Mouse (Mus musculus) kidney, adult 2 months (tissue): ENCODE data around the gene Lrrc57. TPM values are rescaled to one million over a fixed set of nuclear protein-coding genes. Genes with fewer than 3 reads are reported as not detected.

Experiments used
- DNase-seq: peaks from one replicate; pipeline ENCODE4 v3.0.0; 2021
- H3K27ac ChIP-seq: fragments of 200-500 bp; 2 replicates; pipeline ENCODE4 v1.5.1; 2012; ENCODE audit warnings: low read depth, low read length, control low read depth, inconsistent platforms; ENCODE audit not compliant: insufficient read depth
- H3K27me3 ChIP-seq: fragments of 200-500 bp; replicated peaks from 2 replicates; pipeline ENCODE4 v1.6.1; 2012; ENCODE audit warnings: mild to moderate bottlenecking, moderate library complexity, low read length, inconsistent platforms; ENCODE audit not compliant: control insufficient read depth, insufficient read depth
- H3K36me3 ChIP-seq: fragments of 200-500 bp; 2 replicates; pipeline ENCODE4 v1.6.1; 2012; ENCODE audit warnings: mild to moderate bottlenecking, moderate library complexity, low read length, inconsistent platforms; ENCODE audit not compliant: control insufficient read depth, insufficient read depth
- H3K4me1 ChIP-seq: fragments of 200-500 bp; 2 replicates; pipeline ENCODE4 v1.6.1; 2011; ENCODE audit warnings: low read length; ENCODE audit not compliant: control insufficient read depth, insufficient read depth
- H3K4me3 ChIP-seq: fragments of 200-500 bp; 2 replicates; pipeline ENCODE4 v1.5.1; 2011; ENCODE audit warnings: mild to moderate bottlenecking, low read depth, low read length, control low read depth; ENCODE audit not compliant: insufficient read depth
- CTCF ChIP-seq: fragments of 200-500 bp; conservative IDR thresholded peaks from 2 replicates; pipeline ENCODE4 v1.5.1; 2011; ENCODE audit warnings: low read depth, mild to moderate bottlenecking, control low read depth, low read length, moderate library complexity, mixed read lengths; ENCODE audit not compliant: insufficient read depth, insufficient read length
- POLR2A ChIP-seq: fragments of 200-500 bp; IDR thresholded peaks from one replicate; pipeline ENCODE4 v1.6.1; 2011; ENCODE audit warnings: low read depth, low read length, control low read depth
- WGBS: fragments of 180-500 bp; shearing (Covaris S2); methylation state at CpG from one replicate; pipeline ENCODE4 v1.1.7; 2018; 5-methylcytosine and 5-hydroxymethylcytosine counted together
- polyA plus RNA-seq: library from polyadenylated mRNA; depleted of rRNA; stranded (reverse); fragments of >200 nt; gene quantifications from 2 replicates; pipeline ENCODE4 v1.2.3, GENCODE M21; 2012; rRNA removed

Gene Lrrc57
- polyA plus RNA-seq, 1 experiment: 10.6 TPM

DNA sequence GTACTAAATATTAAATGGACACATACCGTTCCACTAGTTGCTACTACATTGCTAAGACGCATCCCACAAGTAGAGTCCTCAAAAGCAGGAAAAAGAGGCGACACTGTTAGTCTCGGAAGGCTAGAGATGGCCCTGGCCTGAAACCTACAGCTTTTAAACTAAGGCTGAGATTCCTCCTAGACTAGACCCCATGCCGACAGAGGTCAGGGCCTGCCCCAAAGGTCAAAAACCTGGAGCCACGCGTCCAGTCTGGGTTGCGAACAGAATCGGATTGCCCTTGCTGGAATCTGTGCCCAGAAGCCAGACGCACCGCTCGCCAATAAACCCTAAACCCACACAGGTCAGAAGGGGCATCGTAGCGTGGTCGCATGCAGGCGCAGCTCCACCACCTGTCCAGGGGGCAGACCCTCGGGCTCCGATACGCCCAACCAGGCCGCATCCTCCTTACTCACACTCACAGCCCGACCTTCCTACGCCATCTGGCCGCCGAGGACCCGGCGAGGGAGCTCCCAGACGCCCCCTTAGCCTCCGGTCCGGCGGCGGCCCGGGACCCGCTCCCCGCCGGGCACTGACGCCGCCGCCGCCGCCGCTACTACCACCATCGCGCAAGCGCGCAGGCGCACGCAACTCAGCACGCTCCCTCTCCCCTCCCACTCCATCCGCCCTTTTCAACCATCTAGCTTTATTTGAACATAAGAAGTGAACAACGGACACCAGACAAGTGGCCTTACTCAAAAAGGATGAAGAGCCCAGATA lies 45.9 kb downstream of the Lrrc57 start, which contains the start of gene Zfp106:
Zfp106 (minus strand) TSS at position 609 of the 756 bp plus-strand sequence.
- DNase-seq: peak; percentile 95
- Histone ChIP-seq H3K36me3 (no peaks in the 10 kb centered on the region), H3K27ac (peak within 1 kb of the TSS; percentile 54), H3K4me3 (peak within 1 kb of the TSS; percentile 71), H3K27me3 (no peaks in the 10 kb centered on the region), H3K4me1 (peaks cover 5% of the 10 kb centered on the region; the same call in 1 of the 2 replicates)
- TF ChIP-seq CTCF (no peak), POLR2A (no peak)
- under 1% methylated on average over 50 of the region's 50 CpGs for WGBS

DNA sequence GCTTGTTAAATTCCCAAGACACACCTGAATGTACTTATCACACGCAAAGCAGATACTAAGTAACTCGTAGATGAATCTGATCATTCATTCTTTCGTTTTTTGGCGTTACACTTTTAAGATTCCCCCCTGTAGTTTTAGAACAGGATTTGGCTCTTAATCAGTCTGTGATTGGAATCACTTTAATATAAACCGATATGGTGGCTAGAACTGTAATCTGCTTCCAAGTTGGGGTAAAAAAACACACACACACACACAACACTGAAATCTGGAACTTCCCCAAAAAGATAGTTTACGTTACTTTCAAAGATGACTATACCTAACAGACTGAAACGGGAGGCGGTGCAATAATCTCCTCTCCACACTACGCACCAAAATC lies 46.5 kb downstream of the Lrrc57 start:
- Histone ChIP-seq H3K4me1 (peaks cover 7% of the 10 kb centered on the region; the same call in 1 of the 2 replicates), H3K27ac (no peak overlapping the region; the same call in 1 of the 2 replicates), H3K36me3 (no peaks in the 10 kb centered on the region), H3K27me3 (no peaks in the 10 kb centered on the region), H3K4me3 (peak overlapping the region; percentile 71; the same call in 1 of the 2 replicates)
- no peak for TF ChIP-seq CTCF
- no peak for TF ChIP-seq POLR2A
- no peak for DNase-seq
- 22% methylated on average over 9 of the region's 9 CpGs for WGBS

DNA sequence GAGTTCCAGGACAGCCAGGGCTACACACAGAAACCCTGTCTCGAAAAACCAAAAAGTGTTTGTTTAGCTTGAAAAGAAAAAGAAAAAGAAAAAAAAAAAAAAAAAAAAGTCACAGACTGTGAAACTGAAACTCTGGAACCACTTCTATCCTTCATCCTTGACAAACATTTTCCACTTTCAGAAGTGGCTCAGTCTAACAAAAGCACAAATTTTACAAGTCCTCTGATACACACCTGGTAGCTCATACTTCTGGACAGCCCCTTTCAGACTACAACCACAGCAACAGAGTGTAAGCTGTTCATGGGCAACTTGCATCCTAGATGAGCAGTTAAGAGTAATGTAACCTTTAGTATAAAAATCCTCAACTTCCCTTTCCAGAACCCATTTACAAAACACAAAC lies 47.8 kb downstream of the Lrrc57 start:
- H3K27ac ChIP-seq: no peak overlapping the region
- TF ChIP-seq POLR2A: no peak
- no peak for TF ChIP-seq CTCF
- H3K4me1 ChIP-seq: peaks cover 14% of the 10 kb centered on the region; the same call in 1 of the 2 replicates
- no peaks in the 10 kb centered on the region for H3K27me3 ChIP-seq
- DNase-seq: no peak
- 76% methylated on average over 1 of the region's 1 CpGs for WGBS
- no peaks in the 10 kb centered on the region for H3K36me3 ChIP-seq
- H3K4me3 ChIP-seq: no peak overlapping the region

DNA sequence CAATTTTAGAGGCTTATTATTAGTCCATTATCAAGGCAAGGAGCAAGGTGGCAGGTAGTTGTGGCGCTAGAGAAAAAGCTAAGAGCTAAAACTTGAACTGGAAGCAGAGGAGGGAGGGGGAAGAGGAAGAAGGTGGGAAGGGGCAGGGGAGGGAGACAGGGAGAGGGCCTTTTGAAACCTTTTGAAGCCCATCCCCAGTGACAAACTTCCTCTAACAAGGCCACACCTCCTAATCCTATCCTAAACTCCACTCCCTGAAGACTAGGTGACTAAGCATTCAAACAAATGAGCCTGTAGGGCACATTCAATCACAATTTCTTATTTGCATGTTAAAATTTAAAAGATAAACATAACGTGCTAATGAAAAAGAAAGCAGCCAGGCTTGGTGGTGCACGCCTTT lies 50.5 kb downstream of the Lrrc57 start:
- no peak for TF ChIP-seq CTCF
- TF ChIP-seq POLR2A: no peak
- H3K36me3 ChIP-seq: no peaks in the 10 kb centered on the region
- 66% methylated on average over 3 of the region's 3 CpGs for WGBS
- H3K4me3 ChIP-seq: no peak overlapping the region
- DNase-seq: no peak
- peaks cover 12% of the 10 kb centered on the region; the same call in 1 of the 2 replicates for H3K4me1 ChIP-seq
- H3K27ac ChIP-seq: no peak overlapping the region
- H3K27me3 ChIP-seq: no peaks in the 10 kb centered on the region

DNA sequence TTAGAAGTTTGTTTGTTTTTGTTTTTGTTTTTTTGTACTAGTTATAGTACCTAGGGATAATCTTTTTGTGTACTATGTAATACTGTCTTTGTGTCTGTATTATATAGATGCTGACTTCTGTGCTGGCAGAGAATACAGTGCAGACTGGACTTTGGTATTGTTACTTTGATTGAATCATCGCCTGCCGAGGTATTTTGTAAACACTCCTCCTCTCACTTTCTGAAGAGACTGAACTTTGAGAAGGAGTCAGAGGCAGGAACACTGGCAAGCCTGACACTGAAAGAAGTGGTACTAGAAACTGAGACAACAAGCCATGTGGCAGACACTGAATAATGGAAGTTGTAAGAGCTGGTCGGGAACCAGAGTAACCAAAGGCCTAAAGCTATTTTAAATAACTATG lies 52.5 kb downstream of the Lrrc57 start:
- Histone ChIP-seq H3K36me3 (peaks cover 2% of the 10 kb centered on the region; the same call in 1 of the 2 replicates), H3K27me3 (no peaks in the 10 kb centered on the region), H3K4me1 (peaks cover 12% of the 10 kb centered on the region; the same call in 1 of the 2 replicates), H3K4me3 (no peak overlapping the region), H3K27ac (0 out of 2 replicates have a peak overlapping the region, but pooled peaks have one; percentile 16)
- no peak for TF ChIP-seq POLR2A
- no peak for TF ChIP-seq CTCF
- WGBS: 38% methylated on average over 3 of the region's 3 CpGs
- DNase-seq: peak; percentile 70

Other genes with a start within 250 kb of the Lrrc57 start
- gene Ganc, start 205.6 kb downstream of the Lrrc57 start, polyA plus RNA-seq: 26.9 and 28.3 TPM in 2 replicates
- gene Tmem87a, start 205.4 kb downstream of the Lrrc57 start, polyA plus RNA-seq: 9.2 and 10.3 TPM in 2 replicates
- 0.48 and 1.0 TPM in 2 replicates for gene Capn3, start 153.5 kb downstream of the Lrrc57 start, polyA plus RNA-seq
- 67.0 and 86.9 TPM in 2 replicates for gene Zfp106, start 45.7 kb downstream of the Lrrc57 start, polyA plus RNA-seq
- 12.6 and 19.0 TPM in 2 replicates for gene Snap23, start 41.8 kb downstream of the Lrrc57 start, polyA plus RNA-seq
- gene Haus2, start 137 bp downstream of the Lrrc57 start, polyA plus RNA-seq: 2.4 and 3.2 TPM in 2 replicates
- 4.4 and 5.3 TPM in 2 replicates for gene Stard9, start 19.6 kb upstream of the Lrrc57 start, polyA plus RNA-seq
- 14.8 and 18.4 TPM in 2 replicates for gene Cdan1, start 240.6 kb upstream of the Lrrc57 start, polyA plus RNA-seq
- gene Ttbk2, start 241.1 kb upstream of the Lrrc57 start, polyA plus RNA-seq: 2.6 and 2.9 TPM in 2 replicates